Mouse (Mus musculus) ES-Bruce4 (cell line): ENCODE results near the gene Pdik1l. TPM values are rescaled to one million over a fixed set of nuclear protein-coding genes. Genes with fewer than 3 reads are reported as not detected.

Source experiments
- H3K27ac ChIP-seq: 2 replicates; pipeline ENCODE4 v1.5.1; 2012; ENCODE audit warnings: low read length, inconsistent platforms; ENCODE audit not compliant: insufficient read depth
- H3K27me3 ChIP-seq: 2 replicates; pipeline ENCODE4 v1.6.1; 2012; ENCODE audit warnings: mild to moderate bottlenecking, low read length, inconsistent platforms; ENCODE audit not compliant: control insufficient read depth, poor library complexity, insufficient read depth, severe bottlenecking
- H3K36me3 ChIP-seq: 2 replicates; pipeline ENCODE4 v1.6.1; 2012; ENCODE audit warnings: inconsistent platforms, mild to moderate bottlenecking, low read length, moderate library complexity; ENCODE audit not compliant: control insufficient read depth, poor library complexity, insufficient read depth, severe bottlenecking
- H3K4me1 ChIP-seq: one replicate; pipeline ENCODE4 v1.8.1; 2011; ENCODE audit warnings: low read length; ENCODE audit not compliant: control insufficient read depth, insufficient read depth
- H3K4me3 ChIP-seq: 2 replicates; pipeline ENCODE4 v1.5.1; 2011; ENCODE audit warnings: low read depth, mild to moderate bottlenecking, low read length
- H3K9ac ChIP-seq: 2 replicates; pipeline ENCODE4 v1.6.1; 2012; ENCODE audit warnings: low read depth, mild to moderate bottlenecking, inconsistent platforms; ENCODE audit not compliant: poor library complexity, severe bottlenecking
- H3K9me3 ChIP-seq: replicated peaks from 2 replicates; pipeline ENCODE4 v1.6.1; 2012; ENCODE audit warnings: mild to moderate bottlenecking, low read length, inconsistent platforms; ENCODE audit not compliant: control insufficient read depth, poor library complexity, insufficient read depth, severe bottlenecking
- CTCF ChIP-seq: IDR thresholded peaks from one replicate; pipeline ENCODE4 v1.8.1; 2011; ENCODE audit warnings: low read depth, low read length
- EP300 ChIP-seq: IDR thresholded peaks from 2 replicates; pipeline ENCODE4 v1.6.1; 2011; ENCODE audit warnings: low read depth, low read length; ENCODE audit not compliant: insufficient read depth
- POLR2A ChIP-seq: IDR thresholded peaks from one replicate; pipeline ENCODE4 v1.8.1; 2011; ENCODE audit warnings: low read length; ENCODE audit not compliant: insufficient read depth
- polyA plus RNA-seq: library from polyadenylated mRNA; stranded (reverse); fragments of >200 nt; gene quantifications from 2 replicates; pipeline ENCODE4 v1.2.4, GENCODE M21; 2011; ENCODE audit warnings: low read depth; ENCODE audit not compliant: missing spikeins, insufficient read depth, insufficient read length

The Pdik1l gene
- polyA plus RNA-seq, 1 experiment = 14.1 TPM

- H3K4me1 ChIP-seq = peaks cover 11% of the 10 kb centered on the region
- TF ChIP-seq EP300 (no peak), CTCF (no peak), POLR2A (no peak)
Measured at GRCm38 (mm10) chr4:134252911-134253721, 34.6 kb downstream of the Pdik1l start.

GRCm38 (mm10) chr4:134252131-134252910 lies 35.4 kb downstream of the Pdik1l start:
- Histone ChIP-seq H3K4me1 (peaks cover 8% of the 10 kb centered on the region), H3K4me3 (peak overlapping the region; percentile 54; the same call in 1 of the 2 replicates), H3K27me3 (peaks cover 9% of the 10 kb centered on the region), H3K36me3 (no peaks in the 10 kb centered on the region), H3K9ac (no peak overlapping the region), H3K27ac (no peak overlapping the region), H3K9me3 (no peaks in the 10 kb centered on the region)
- TF ChIP-seq POLR2A = no peak
- no peak for TF ChIP-seq EP300

More at GRCm38 (mm10) chr4:134252911-134253721, 34.6 kb downstream of the Pdik1l start:
- H3K27ac ChIP-seq = no peak overlapping the region
- H3K9me3 ChIP-seq = no peaks in the 10 kb centered on the region
- no peak overlapping the region for H3K9ac ChIP-seq
- no peak overlapping the region for H3K4me3 ChIP-seq
- H3K27me3 ChIP-seq = peaks cover 9% of the 10 kb centered on the region
- no peaks in the 10 kb centered on the region for H3K36me3 ChIP-seq

GRCm38 (mm10) chr4:134251241-134252130 lies 36.2 kb downstream of the Pdik1l start:
- H3K9me3 ChIP-seq = no peaks in the 10 kb centered on the region
- no peak overlapping the region for H3K27ac ChIP-seq
- TF ChIP-seq EP300 = no peak
- TF ChIP-seq POLR2A = no peak
- TF ChIP-seq CTCF = no peak
- peaks cover 8% of the 10 kb centered on the region for H3K4me1 ChIP-seq
- H3K9ac ChIP-seq = peak overlapping the region; percentile 62
- H3K36me3 ChIP-seq = no peaks in the 10 kb centered on the region
- peak overlapping the region; percentile 54 for H3K4me3 ChIP-seq
- H3K27me3 ChIP-seq = peaks cover 9% of the 10 kb centered on the region

GRCm38 (mm10) chr4:134250930-134251240 lies 36.8 kb downstream of the Pdik1l start:
- peaks cover 9% of the 10 kb centered on the region for H3K27me3 ChIP-seq
- H3K36me3 ChIP-seq = no peaks in the 10 kb centered on the region
- no peak overlapping the region for H3K27ac ChIP-seq
- no peaks in the 10 kb centered on the region for H3K9me3 ChIP-seq
- peak overlapping the region; percentile 54 for H3K4me3 ChIP-seq
- H3K9ac ChIP-seq = peak overlapping the region; percentile 62
- peaks cover 6% of the 10 kb centered on the region for H3K4me1 ChIP-seq
- no peak for TF ChIP-seq POLR2A
- TF ChIP-seq CTCF = no peak
- TF ChIP-seq EP300 = no peak

- H3K9ac ChIP-seq = peak overlapping the region; percentile 67
- H3K4me1 ChIP-seq = peaks cover 5% of the 10 kb centered on the region
Measured at GRCm38 (mm10) chr4:134250116-134250929, 37.4 kb downstream of the Pdik1l start.

More at GRCm38 (mm10) chr4:134250116-134250929, 37.4 kb downstream of the Pdik1l start:
- no peaks in the 10 kb centered on the region for H3K9me3 ChIP-seq
- peaks cover 9% of the 10 kb centered on the region for H3K27me3 ChIP-seq
- H3K4me3 ChIP-seq = peak overlapping the region; percentile 56
- no peak overlapping the region for H3K27ac ChIP-seq
- TF ChIP-seq EP300 = no peak
- no peak for TF ChIP-seq CTCF
- TF ChIP-seq POLR2A = no peak
- no peaks in the 10 kb centered on the region for H3K36me3 ChIP-seq
